Mouse (Mus musculus) left cerebral cortex, adult 9 months (tissue): ENCODE results near the gene Nfib.

Experiments
- DNase-seq, 2 experiments: peaks; one replicate each; pipeline ENCODE4 v3.0.0; 2022; ENCODE audit warnings: low spot score in 2 of 2

Gene Nfib

GRCm38 (mm10) chr4:82466144-82466543, 239.4 kb downstream of the Nfib start:
- DNase-seq = no peak

- DNase-seq = peak in 1 of 2 experiments; percentile 51
Observed at GRCm38 (mm10) chr4:82464051-82464632, 241.4 kb downstream of the Nfib start.

- no peak for DNase-seq
Observed at GRCm38 (mm10) chr4:82463189-82463715, 242.3 kb downstream of the Nfib start.

GRCm38 (mm10) chr4:82461676-82462075, 243.9 kb downstream of the Nfib start:
- no peak for DNase-seq

- DNase-seq = no peak
Observed at GRCm38 (mm10) chr4:82458895-82459294, 246.7 kb downstream of the Nfib start.

- no peak for DNase-seq
Observed at GRCm38 (mm10) chr4:82456908-82457307, 248.6 kb downstream of the Nfib start.

- no peak for DNase-seq
Observed at GRCm38 (mm10) chr4:82456323-82456713, 249.2 kb downstream of the Nfib start.

GRCm38 (mm10) chr4:82455617-82456322, 249.8 kb downstream of the Nfib start:
- no peak for DNase-seq

GRCm38 (mm10) chr4:82454989-82455388, 250.6 kb downstream of the Nfib start:
- DNase-seq = no peak

- no peak for DNase-seq
Observed at GRCm38 (mm10) chr4:82453341-82453740, 252.2 kb downstream of the Nfib start.

- no peak for DNase-seq
Observed at GRCm38 (mm10) chr4:82452905-82453304, 252.6 kb downstream of the Nfib start.

GRCm38 (mm10) chr4:82447061-82447671, 258.4 kb downstream of the Nfib start:
- DNase-seq = peak; percentile 27 to 76

GRCm38 (mm10) chr4:82444078-82444477, 261.5 kb downstream of the Nfib start:
- no peak for DNase-seq

GRCm38 (mm10) chr4:82443441-82443840, 262.1 kb downstream of the Nfib start:
- no peak for DNase-seq

- no peak for DNase-seq
Observed at GRCm38 (mm10) chr4:82443003-82443402, 262.5 kb downstream of the Nfib start.

- no peak for DNase-seq
Observed at GRCm38 (mm10) chr4:82440606-82441005, 264.9 kb downstream of the Nfib start.

GRCm38 (mm10) chr4:82439813-82440212, 265.7 kb downstream of the Nfib start:
- no peak for DNase-seq

GRCm38 (mm10) chr4:82438631-82439030, 266.9 kb downstream of the Nfib start:
- no peak for DNase-seq

GRCm38 (mm10) chr4:82437533-82438318, 267.8 kb downstream of the Nfib start:
- DNase-seq = no peak

- no peak for DNase-seq
Observed at GRCm38 (mm10) chr4:82436656-82437055, 268.9 kb downstream of the Nfib start.

GRCm38 (mm10) chr4:82435716-82436115, 269.8 kb downstream of the Nfib start:
- no peak for DNase-seq
